Mouse (Mus musculus) limb, embryonic 12.5 days (tissue): ENCODE results near the gene Mkrn3. TPM values are rescaled to one million over a fixed set of nuclear protein-coding genes. Genes with fewer than 3 reads are reported as not detected.

ENCODE experiments used
- ATAC-seq: fragments of 200-750 bp; cut with Nextera tagmentation; 2 replicates; pipeline ENCODE4 v1.8.0; 2017; ENCODE audit warnings: low read depth, moderate TSS enrichment; ENCODE audit not compliant: insufficient number of reproducible peaks, insufficient read depth, low FRiP score, low TSS enrichment
- H3K27ac ChIP-seq: fragments of 300-500 bp; sonication (generic); 2 replicates; pipeline ENCODE4 v1.5.1; 2016; ENCODE audit warnings: mild to moderate bottlenecking, moderate library complexity
- H3K27me3 ChIP-seq: fragments of 300-500 bp; sonication (generic); 2 replicates; pipeline ENCODE4 v1.6.1; 2016; ENCODE audit warnings: mild to moderate bottlenecking, moderate library complexity
- H3K36me3 ChIP-seq: fragments of 300-500 bp; sonication (generic); 2 replicates; pipeline ENCODE4 v1.6.1; 2016; ENCODE audit warnings: mild to moderate bottlenecking, moderate library complexity
- H3K4me1 ChIP-seq: fragments of 300-500 bp; sonication (generic); replicated peaks from 2 replicates; pipeline ENCODE4 v1.6.1; 2016
- H3K4me2 ChIP-seq: fragments of 300-500 bp; sonication (generic); 2 replicates; pipeline ENCODE4 v1.6.1; 2016; ENCODE audit warnings: mild to moderate bottlenecking, moderate library complexity
- H3K4me3 ChIP-seq: fragments of 300-500 bp; sonication (generic); replicated peaks from 2 replicates; pipeline ENCODE4 v1.5.1; 2016; ENCODE audit warnings: mild to moderate bottlenecking
- H3K9ac ChIP-seq: fragments of 300-500 bp; sonication (generic); replicated peaks from 2 replicates; pipeline ENCODE4 v1.6.1; 2016; ENCODE audit warnings: mild to moderate bottlenecking, moderate library complexity
- H3K9me3 ChIP-seq: fragments of 300-500 bp; sonication (generic); 2 replicates; pipeline ENCODE4 v1.6.1; 2016; ENCODE audit warnings: mild to moderate bottlenecking, moderate library complexity
- WGBS: fragments of 180-500 bp; shearing (Covaris S2); methylation state at CpG from one replicate; pipeline ENCODE4 v1.1.7; 2016; 5-methylcytosine and 5-hydroxymethylcytosine counted together
- polyA plus RNA-seq: library from polyadenylated mRNA; unstranded; fragments of >200 nt; fragmentation: Nextera tagmentation; extraction: Ambion mirVana; gene quantifications from 2 replicates; pipeline ENCODE4 v1.2.1, GENCODE M21; 2016

Mkrn3 gene
- polyA plus RNA-seq, 1 experiment from 2014 or later = 8.3 TPM

DNA sequence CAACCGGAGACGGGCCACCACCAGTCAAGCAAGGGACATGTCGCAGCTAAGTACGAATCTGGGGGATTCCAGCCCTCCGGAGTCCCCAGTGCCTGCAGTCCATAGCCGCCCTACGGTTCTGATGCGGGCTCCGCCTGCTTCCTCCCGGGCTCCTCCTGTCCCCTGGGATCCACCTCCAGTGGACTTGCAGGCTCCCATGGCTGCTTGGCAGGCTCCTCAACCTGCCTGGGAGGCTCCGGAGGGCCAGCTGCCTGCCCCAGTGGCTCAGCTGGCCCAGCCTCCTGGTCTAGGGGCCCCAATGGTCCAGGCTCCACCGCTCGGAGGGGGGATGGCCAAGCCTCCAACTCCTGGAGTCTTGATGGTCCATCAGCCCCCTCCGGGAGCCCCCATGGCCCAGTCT lies 42.6 kb downstream of the Mkrn3 start:
- Histone ChIP-seq H3K4me1 (peaks cover 7% of the 10 kb centered on the region; the same call in 1 of the 2 replicates), H3K9ac (peak overlapping the region; percentile 63), H3K27me3 (no peaks in the 10 kb centered on the region), H3K36me3 (no peaks in the 10 kb centered on the region), H3K4me3 (peak overlapping the region; percentile 53), H3K27ac (peak overlapping the region; percentile 66; the same call in 1 of the 2 replicates), H3K4me2 (peak overlapping the region; percentile 60), H3K9me3 (peaks cover 34% of the 10 kb centered on the region; the same call in 1 of the 2 replicates)
- 36% methylated on average over 14 of the region's 14 CpGs for WGBS
- 0 out of 2 replicates have a peak, but pooled peaks have one; percentile 17 for ATAC-seq

DNA sequence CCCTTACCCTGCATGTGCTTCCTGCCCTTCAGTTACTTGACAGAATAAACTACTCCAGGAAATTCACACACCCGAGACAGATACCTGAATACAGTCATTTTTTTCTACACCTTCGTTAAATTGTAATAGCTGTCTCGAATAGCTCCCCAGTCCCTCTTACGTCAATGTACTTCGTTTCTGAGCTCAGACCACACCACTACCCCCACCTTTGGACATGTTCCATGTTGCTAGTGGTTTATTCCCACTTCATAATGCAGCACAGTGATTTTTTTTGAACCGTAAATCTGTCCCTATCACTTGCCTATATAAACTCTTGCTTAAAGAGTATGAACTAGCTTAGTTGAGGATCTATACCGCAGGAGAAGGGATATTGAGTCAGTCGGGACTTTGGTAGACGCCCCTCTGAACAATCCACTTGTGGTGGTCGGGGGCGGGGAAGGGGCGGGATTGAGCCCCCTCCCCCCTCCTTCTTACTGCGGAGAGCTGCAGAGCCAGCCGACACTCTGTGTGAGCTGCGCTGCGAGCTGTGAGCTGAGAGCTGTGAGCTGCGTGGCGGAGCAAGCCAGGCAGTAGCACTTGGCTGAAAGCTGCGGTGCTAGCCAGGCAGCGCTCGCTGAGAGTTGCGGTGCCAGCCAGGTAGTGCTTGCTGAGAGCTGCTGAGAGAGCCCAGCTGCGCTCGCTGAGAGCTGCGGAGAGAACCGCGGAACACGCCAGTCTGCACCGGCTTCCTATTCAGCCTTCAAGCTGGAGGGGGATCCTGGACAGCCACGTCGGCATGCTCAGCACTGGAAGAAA lies 43.2 kb downstream of the Mkrn3 start, which contains the start of gene Magel2:
TSS of gene Magel2 (plus strand) at position 501 of the 795 bp plus-strand sequence.
- ATAC-seq = peak; percentile 91
- 22% methylated on average over 31 of the region's 31 CpGs for WGBS
- Histone ChIP-seq H3K4me1 (peaks cover 7% of the 10 kb centered on the region; the same call in 1 of the 2 replicates), H3K4me3 (peak within 1 kb of the TSS; percentile 53), H3K9me3 (peaks cover 34% of the 10 kb centered on the region; the same call in 1 of the 2 replicates), H3K36me3 (no peaks in the 10 kb centered on the region), H3K4me2 (peak within 1 kb of the TSS; percentile 60), H3K27me3 (no peaks in the 10 kb centered on the region), H3K9ac (peak within 1 kb of the TSS; percentile 63), H3K27ac (peak within 1 kb of the TSS; percentile 66; the same call in 1 of the 2 replicates)

DNA sequence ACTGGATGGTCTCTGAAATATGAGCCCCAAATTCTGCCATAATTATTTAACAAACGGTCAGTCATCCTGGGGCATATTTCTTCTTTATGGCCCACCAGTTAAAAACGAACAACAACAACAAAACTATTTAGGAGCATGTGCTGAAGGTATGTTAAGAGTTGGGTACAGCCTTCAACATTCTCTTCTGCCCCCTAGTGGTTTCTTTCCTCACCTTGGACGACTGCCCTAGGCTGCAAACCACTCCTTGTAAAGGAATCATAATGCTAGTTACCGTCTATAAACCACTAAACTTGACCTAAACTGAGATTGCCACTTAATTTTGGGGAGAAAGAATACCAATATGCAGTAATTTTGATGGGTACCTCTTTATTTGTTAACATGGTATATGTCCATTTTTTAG lies 44.3 kb downstream of the Mkrn3 start:
- Histone ChIP-seq H3K27ac (no peak overlapping the region), H3K27me3 (no peaks in the 10 kb centered on the region), H3K36me3 (no peaks in the 10 kb centered on the region), H3K9me3 (peaks cover 34% of the 10 kb centered on the region; the same call in 1 of the 2 replicates), H3K9ac (no peak overlapping the region), H3K4me1 (peaks cover 7% of the 10 kb centered on the region; the same call in 1 of the 2 replicates), H3K4me2 (peak overlapping the region; percentile 60; the same call in 1 of the 2 replicates), H3K4me3 (no peak overlapping the region)
- WGBS = 31% methylated on average over 4 of the region's 4 CpGs
- no peak for ATAC-seq

Other genes starting within 250 kb of the Mkrn3 start
- 86.7 and 90.6 TPM in 2 replicates for gene Ndn, start 73.6 kb downstream of the Mkrn3 start, polyA plus RNA-seq
- 3.6 and 4.2 TPM in 2 replicates for gene Magel2, start 43.1 kb downstream of the Mkrn3 start, polyA plus RNA-seq
- gene Peg12, start 44.4 kb upstream of the Mkrn3 start, polyA plus RNA-seq = 48.3 and 49.4 TPM in 2 replicates